Mouse (Mus musculus): ENCODE data around the gene Grn. TPM values are rescaled to one million over a fixed set of nuclear protein-coding genes. Genes with fewer than 3 reads are reported as not detected.

The Grn gene
- polyA plus RNA-seq, 2 experiments = 118 to 120 TPM

DNA sequence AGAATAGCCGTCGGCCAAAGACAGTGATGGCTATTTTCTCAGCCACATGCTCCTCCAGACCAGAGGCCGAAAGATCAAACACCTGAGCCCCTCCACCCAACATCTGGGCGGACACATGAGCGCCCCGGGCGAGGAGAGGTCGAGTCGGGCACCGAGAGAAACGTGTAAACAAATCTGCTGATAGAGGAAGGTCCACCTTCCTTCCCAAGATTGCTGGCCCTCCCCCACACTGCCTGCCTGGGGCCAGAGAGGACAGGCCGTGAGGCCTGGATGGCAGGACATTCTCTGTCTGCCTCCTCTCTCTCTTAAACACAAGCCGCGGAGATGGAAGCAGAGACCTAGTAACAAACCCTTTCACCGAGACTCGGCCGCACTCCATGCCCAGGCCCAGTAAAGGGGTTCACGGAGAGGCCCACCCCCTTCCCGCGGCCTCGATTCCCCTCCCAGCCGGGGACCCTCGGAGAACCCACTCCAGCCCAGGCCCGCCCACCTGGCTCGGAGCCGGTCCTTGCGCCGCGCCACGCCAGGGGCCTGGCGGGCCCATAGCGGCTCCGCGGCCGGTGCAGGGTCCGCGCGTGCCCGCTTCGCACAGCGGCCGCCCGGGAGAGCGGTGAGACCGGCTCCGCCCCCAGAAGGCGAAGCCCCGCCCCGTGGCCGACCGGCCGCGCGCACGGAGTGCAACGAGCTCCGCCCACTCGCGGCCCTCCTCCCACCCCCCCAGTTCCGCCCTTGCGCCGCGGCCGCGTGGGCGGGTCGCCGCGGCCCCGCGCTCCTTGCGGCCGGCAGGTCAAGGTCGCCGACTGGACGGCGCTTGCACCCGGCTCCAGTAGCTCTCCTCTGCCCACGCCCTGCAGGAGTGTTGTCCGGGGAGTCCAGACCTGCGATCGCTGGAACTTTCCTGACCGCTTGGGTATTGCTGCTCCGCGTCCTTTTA, 22.9 kb upstream of the Grn start:
- 2% methylated on average over 70 of the region's 85 CpGs for whole genome bisulfite sequencing
- Histone ChIP-seq H3K9me3 (ENCODE audit: control insufficient read depth, low read length) (no peaks in the 10 kb centered on the region), H3K27me3 (ENCODE audit: control insufficient read depth, insufficient read depth, low read length) (peaks cover 3% of the 10 kb centered on the region; the same call in 1 of the 2 replicates), H3K4me1 (ENCODE audit: control insufficient read depth, insufficient read depth, low read length) (peaks cover 8% of the 10 kb centered on the region), H3K4me2 (replicated peaks; ENCODE audit: low read depth, low read length, severe bottlenecking) (peak overlapping the region; percentile 96), H3K27ac (replicated peaks; ENCODE audit: low read depth, low read length) (peak overlapping the region; percentile 83), H3K9ac (ENCODE audit: low read depth, low read length, severe bottlenecking) (peak overlapping the region; percentile 72), H3K4me3 (replicated peaks; ENCODE audit: low read length) (peak overlapping the region; percentile 67), H3K36me3 (ENCODE audit: control insufficient read depth, insufficient read depth, low read length) (peaks cover 30% of the 10 kb centered on the region)
- DNase-seq (ENCODE audit: low spot score) (peak; percentile 90), ATAC-seq (ENCODE audit: low FRiP score, low read depth) (peak; percentile 73)
- peak; percentile 45; the same call in 1 of the 2 replicates for TF ChIP-seq POLR2A (IDR thresholded peaks at IDR 0.05; ENCODE audit: borderline replicate concordance, extremely low read depth, insufficient read depth, insufficient read length)

DNA sequence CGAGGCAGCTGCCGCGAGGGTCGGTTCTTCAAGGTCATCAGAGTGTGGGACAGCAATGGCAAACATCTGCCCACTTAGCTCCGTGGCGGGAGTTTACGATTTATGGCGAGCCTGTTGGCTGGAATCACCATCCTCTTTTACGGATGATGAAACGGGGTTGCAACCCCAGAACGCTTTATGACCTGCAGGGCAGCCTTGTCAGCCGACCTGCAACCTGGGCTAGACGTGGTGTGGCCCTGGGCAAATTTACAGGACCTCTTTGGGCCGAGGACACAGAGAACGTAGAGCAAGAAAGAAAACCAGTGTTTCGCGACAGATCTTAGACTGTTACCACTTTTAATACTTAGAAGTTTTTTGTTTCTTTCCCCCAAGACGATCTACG, 22.3 kb upstream of the Grn start, which contains the start of gene Slc25a39:
Gene Slc25a39, minus strand, starts transcription at position 113 of the 382 bp plus-strand sequence.
- Histone ChIP-seq H3K4me3 (replicated peaks; ENCODE audit: low read length) (peak within 1 kb of the TSS; percentile 67), H3K9ac (ENCODE audit: low read depth, low read length, severe bottlenecking) (peak within 1 kb of the TSS; percentile 72), H3K27ac (replicated peaks; ENCODE audit: low read depth, low read length) (peak within 1 kb of the TSS; percentile 83), H3K27me3 (ENCODE audit: control insufficient read depth, insufficient read depth, low read length) (no peaks in the 10 kb centered on the region), H3K4me1 (ENCODE audit: control insufficient read depth, insufficient read depth, low read length) (peaks cover 8% of the 10 kb centered on the region), H3K4me2 (replicated peaks; ENCODE audit: low read depth, low read length, severe bottlenecking) (peak within 1 kb of the TSS; percentile 96), H3K9me3 (ENCODE audit: control insufficient read depth, low read length) (no peaks in the 10 kb centered on the region), H3K36me3 (ENCODE audit: control insufficient read depth, insufficient read depth, low read length) (peaks cover 23% of the 10 kb centered on the region)
- no peak for ATAC-seq (ENCODE audit: low FRiP score, low read depth)
- WGBS = 0% methylated on average over 19 of the region's 19 CpGs
- TF ChIP-seq POLR2A (IDR thresholded peaks at IDR 0.05; ENCODE audit: borderline replicate concordance, extremely low read depth, insufficient read depth, insufficient read length) = no peak
- no peak for DNase-seq (ENCODE audit: low spot score)

DNA sequence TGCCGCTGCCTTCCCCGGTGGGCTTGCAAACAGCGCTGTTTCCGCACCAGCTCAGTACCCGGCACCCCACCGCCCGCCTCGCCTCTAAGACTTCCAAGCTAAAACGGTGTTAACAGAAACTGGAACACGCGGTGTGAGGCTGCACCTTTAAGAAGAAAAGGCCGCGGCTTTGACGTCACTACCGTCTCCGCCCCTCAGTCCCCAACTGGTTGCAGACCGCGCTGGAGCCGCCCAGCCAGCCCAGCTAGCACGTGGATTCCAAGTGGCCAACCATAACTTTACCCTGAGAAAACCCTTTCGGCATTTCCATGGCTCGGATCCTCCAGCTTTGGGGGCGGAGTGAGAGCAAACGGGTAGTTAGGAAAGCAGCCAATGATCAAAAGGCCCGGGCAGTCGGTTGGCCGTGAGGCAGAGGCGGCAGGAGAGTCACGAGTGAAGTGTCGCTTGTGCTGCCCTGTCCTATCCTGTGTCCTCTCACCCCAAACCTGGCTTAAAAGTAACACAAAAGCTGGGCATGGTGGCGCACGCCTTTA, 21.7 kb upstream of the Grn start:
- Histone ChIP-seq H3K27ac (replicated peaks; ENCODE audit: low read depth, low read length) (peak overlapping the region; percentile 83), H3K36me3 (ENCODE audit: control insufficient read depth, insufficient read depth, low read length) (peaks cover 17% of the 10 kb centered on the region), H3K27me3 (ENCODE audit: control insufficient read depth, insufficient read depth, low read length) (no peaks in the 10 kb centered on the region), H3K9ac (ENCODE audit: low read depth, low read length, severe bottlenecking) (peak overlapping the region; percentile 72; the same call in 1 of the 2 replicates), H3K9me3 (ENCODE audit: control insufficient read depth, low read length) (no peaks in the 10 kb centered on the region), H3K4me1 (ENCODE audit: control insufficient read depth, insufficient read depth, low read length) (peaks cover 8% of the 10 kb centered on the region), H3K4me2 (replicated peaks; ENCODE audit: low read depth, low read length, severe bottlenecking) (peak overlapping the region; percentile 96), H3K4me3 (replicated peaks; ENCODE audit: low read length) (peak overlapping the region; percentile 67)
- under 1% methylated on average over 32 of the region's 32 CpGs for WGBS
- ATAC-seq (ENCODE audit: low FRiP score, low read depth) (peak; percentile 90), DNase-seq (ENCODE audit: low spot score) (peak; percentile 100)
- 0 out of 2 replicates have a peak, but pooled peaks have one; percentile 10 for TF ChIP-seq POLR2A (IDR thresholded peaks at IDR 0.05; ENCODE audit: borderline replicate concordance, extremely low read depth, insufficient read depth, insufficient read length)

DNA sequence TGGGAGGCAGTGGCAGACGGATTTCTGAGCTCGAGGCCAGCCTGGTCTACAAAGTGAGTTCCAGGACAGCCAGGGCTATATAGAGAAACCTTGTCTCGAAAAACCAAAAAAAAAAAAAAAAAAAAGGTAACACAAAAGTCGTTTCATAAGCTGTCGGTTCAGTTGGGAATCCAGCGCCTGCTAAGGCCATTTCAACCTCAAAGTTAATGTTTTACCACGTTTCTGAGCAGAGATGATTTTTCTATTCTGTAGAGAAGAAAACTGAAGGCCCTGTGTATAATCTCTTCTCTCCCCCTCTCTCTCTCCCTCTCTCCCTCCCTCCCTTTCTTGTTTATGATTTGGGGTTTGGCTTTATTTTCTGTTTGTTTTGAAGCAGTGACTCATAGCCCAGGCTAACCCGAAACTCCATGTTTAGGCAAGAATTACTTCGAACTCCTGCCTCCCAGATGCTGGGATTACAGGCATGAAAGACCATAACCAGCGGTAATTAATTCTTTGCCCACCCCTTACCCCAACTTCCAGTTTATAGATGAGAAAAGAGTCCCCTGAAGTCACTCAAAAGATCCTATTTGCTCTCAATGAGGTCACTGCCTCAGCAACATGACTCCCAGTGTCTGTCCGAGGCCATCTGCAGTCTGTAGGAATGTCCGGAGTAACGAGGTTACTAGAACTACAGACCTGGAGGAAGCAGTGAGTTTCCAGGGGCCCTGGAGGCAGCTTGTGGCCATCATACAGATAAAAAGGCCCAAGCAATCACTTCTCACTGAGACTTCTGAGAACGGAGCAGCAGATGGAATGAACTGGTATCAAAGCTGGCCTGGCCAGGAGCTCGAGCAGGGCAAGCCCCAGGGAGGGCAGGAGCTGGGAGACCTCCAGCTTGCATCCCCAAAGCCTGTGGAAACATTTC, 21.0 kb upstream of the Grn start:
- no peak for TF ChIP-seq POLR2A (IDR thresholded peaks at IDR 0.05; ENCODE audit: borderline replicate concordance, extremely low read depth, insufficient read depth, insufficient read length)
- ATAC-seq (ENCODE audit: low FRiP score, low read depth) (no peak), DNase-seq (ENCODE audit: low spot score) (no peak)
- peak overlapping the region; percentile 96 for H3K4me2 ChIP-seq (replicated peaks; ENCODE audit: low read depth, low read length, severe bottlenecking)
- H3K9me3 ChIP-seq (ENCODE audit: control insufficient read depth, low read length) = no peaks in the 10 kb centered on the region
- H3K4me3 ChIP-seq (replicated peaks; ENCODE audit: low read length) = peak overlapping the region; percentile 67
- H3K27me3 ChIP-seq (ENCODE audit: control insufficient read depth, insufficient read depth, low read length) = no peaks in the 10 kb centered on the region
- 35% methylated on average over 14 of the region's 15 CpGs for WGBS
- peak overlapping the region; percentile 83; the same call in 1 of the 2 replicates for H3K27ac ChIP-seq (replicated peaks; ENCODE audit: low read depth, low read length)
- peaks cover 10% of the 10 kb centered on the region; the same call in 1 of the 2 replicates for H3K36me3 ChIP-seq (ENCODE audit: control insufficient read depth, insufficient read depth, low read length)
- H3K9ac ChIP-seq (ENCODE audit: low read depth, low read length, severe bottlenecking) = peak overlapping the region; percentile 25; the same call in 1 of the 2 replicates
- peaks cover 8% of the 10 kb centered on the region for H3K4me1 ChIP-seq (ENCODE audit: control insufficient read depth, insufficient read depth, low read length)
